Mouse (Mus musculus): ENCODE results near the gene Tnfsf10. TPM values are rescaled to one million over a fixed set of nuclear protein-coding genes. Genes with fewer than 3 reads are reported as not detected.

The Tnfsf10 gene
- total RNA-seq, 2 experiments from 2014 or later: 1.00 to 2.2 TPM

DNA sequence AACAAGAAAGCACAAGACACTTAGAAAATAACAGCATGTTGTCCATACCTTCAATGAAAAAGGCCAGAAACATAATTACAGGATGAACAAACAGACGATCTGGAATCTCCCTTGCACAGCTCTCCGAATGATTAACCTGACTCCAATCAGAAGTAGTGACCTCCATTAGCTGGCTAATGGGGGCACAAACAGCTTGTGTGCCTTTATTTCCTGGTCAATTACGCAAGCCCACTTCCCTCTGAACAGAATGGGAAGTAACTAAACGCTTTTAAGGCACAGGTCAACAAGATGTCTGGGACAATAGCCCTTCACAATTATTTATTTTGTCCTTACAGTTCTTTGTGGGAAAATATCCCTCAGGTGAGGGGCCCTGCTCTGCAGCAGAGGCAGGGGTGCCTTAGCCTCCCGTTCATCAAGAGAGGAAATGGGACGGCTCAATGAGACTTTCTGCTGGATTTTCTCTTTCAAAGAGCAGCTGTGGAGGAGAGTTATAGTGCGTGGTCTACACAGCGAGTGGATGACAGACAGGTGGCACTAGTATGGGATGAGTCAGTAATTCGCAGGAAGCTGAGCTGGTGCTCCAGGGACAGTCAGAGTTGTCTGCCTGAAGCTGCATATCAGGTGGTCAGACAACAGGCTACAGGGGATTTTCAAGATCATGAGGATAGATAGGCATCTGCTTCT is 14.3 kb upstream of the Tnfsf10 start:
- DNase-seq (ENCODE audit: low spot score in 2 of 2): no peak

DNA sequence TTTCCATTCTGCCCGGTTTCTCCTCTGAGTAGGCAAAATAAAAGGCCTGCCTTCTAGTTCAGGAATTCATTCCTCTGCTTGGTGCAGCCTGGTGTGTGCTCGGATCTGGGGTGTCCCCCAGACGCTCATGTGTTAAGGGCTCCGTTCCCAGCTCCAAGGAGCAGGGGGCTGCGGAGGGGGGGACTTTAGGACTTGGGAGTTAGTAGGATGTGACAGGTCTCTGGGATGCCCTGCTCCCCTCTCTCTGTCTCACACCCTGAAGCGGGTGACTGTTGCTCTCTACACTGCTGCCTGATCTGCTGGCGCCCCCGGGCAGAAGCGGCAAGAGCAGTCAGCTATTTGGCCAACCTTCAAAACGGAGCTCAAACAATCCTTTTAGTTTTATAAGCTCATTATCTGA is 10.0 kb upstream of the Tnfsf10 start:
- DNase-seq (ENCODE audit: low spot score in 2 of 2): no peak

DNA sequence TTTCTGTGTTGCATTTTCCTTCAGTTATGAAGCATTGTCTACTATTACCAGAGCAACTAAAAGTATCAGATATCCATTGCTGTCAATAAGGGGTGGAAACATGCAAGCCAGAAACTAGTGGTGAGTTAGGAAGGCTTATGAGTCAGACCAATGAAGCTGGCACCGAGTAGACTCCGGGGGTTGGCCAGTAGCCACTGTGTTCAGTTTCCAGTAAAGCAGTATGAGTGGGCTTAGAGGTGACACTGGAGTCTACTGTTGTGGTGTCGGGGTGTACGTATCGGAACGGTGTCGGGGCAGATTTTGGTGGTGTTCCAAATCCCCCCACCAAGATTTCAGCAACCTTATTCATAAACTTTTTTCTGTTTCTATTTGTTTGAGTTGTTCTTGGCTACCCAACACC is 5.9 kb upstream of the Tnfsf10 start:
- DNase-seq (ENCODE audit: low spot score in 2 of 2): peak; percentile 19 to 30

DNA sequence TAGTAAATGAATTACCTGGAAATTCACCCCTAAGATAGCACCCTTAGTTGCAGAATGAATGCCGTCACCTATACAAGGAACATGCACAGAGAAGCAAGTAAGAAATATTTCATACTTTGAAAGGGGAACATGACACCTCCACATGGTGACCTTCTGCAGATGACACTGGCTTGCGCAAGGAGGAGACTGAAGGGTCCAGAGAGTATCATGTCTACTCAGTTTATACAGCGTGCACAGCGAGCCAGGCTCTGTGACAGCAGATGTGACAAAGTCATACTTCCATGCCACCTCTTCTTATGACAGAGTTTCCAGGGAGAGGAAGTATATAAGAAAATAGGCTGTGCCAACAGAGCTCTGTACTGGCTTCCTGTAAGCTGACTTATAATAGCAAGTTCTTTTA is 5.4 kb upstream of the Tnfsf10 start:
- no peak for DNase-seq (ENCODE audit: low spot score in 2 of 2)

DNA sequence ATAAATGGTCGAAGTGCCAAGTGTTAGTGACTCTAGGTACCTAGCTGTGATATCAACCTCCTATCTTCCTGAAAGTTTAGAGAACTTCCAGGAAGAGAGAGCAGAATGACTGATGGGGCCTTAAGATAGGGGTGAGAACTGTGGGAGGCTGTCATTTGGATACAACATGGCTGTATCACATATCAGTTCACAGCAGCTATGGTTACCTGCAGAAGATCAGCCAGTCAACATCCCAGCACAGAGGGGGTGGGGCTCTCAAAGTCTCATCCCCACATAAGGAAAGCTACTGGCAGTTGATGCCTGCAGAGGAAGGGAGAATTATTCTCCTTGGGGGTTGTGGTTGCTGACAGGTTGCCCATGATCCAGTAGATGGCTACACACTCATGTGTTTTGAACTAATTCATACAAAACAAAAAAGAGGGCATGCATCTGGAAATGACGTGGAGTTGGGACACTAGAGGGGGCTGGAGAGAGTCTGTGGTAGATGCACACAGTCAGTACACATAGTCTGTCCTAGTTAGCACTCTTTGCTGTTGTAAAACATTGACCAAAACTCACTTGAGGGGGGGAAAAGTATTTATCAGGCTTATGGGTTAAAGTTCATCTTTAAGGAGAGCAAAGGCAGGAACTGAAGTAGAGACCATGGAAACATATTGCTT is 2.2 kb upstream of the Tnfsf10 start:
- DNase-seq (ENCODE audit: low spot score in 2 of 2): no peak

DNA sequence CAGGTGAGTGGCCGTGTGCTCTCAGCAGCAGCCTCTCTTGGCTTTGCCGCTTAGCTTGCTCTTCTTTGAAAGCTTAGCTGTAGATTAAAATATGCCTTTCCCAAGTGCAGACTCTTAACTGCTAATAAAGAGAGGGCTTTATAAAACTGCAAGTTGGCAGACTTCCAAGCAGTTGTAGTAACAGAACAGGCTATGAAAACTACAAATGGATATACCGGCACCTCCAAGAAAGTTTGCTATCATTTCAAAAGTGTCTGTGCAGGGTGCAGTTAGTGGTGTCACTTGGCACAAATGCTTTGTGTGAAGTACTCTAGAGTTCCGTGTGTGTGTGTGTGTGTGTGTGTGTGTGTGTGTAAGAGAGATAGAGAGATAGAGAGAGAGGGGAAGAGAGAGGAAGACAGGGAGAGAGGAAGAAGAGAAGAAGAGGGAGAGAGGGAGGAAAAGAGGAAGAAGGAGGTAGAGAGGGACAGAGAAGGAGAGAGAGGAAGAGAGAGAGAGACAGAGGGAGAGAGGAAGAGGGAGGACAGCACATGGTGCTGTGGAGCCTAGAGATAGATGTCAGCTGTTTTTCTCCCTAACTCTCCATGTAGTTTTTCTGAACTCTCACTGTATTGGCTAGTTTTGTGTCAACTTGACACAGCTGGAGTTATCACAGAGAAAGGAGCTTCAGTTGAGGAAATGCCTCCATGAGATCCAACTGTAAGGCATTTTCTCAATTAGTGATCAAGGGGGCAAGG is 628 bp downstream of the Tnfsf10 start:
- DNase-seq (ENCODE audit: low spot score in 2 of 2): no peak

DNA sequence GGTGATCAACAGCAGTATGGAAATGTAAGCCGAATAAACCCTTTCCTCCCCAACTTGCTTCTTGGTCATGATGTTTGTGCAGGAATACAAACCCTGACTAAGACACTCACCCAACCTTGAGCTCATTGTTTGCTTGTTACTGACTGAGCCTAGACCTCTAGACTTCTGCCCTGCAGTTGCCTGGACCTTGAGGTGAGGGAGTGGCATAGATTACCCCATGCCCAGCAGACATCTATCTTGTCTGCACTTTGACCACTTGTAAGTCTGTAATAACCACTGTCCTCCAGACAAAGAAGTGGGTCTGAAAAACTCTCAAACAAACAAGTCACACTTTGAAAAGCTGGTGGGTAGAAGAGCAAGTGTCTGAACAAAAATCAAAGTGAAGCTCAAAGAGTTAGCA is 2.8 kb downstream of the Tnfsf10 start:
- no peak for DNase-seq (ENCODE audit: low spot score in 2 of 2)

DNA sequence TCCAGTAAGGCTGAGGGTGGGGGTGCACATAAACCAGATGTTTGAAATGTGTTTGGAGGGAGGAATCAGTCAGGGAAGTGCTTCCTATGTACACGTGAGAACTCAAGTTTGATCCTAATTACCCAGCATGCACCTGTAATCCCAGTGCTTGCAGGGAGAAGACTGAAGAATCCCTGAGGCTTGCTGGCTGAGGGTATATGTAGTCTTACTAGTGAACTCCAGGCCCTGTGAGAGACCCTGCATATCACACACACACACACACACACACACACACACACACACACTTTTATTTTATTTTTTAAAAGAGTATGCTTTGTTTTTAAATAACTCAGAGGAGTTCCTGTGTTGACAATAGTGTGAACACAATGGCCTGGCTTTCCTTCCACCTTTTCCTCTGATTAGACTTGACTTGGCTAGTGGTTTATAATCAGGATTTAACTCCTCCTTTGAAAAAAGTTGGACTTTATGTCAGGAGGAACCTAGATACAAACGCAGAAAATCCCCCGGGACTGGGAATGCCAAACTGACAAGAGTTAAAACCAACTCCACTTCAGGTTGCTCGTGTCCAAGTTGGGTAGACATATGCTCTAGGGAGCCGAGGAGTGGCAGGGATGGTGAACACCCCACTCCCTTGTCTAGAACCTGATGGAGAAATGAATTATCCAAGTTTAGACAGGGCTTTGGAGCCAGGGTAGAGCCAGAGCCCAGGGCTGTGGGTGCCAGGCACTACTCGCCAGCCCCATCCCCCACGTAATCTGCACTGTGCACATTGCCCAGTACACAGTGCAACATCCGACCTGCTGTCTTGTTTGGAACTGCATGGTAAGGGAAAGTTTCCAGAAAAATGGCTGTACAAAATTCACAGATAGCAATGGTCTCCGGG is 4.0 kb downstream of the Tnfsf10 start:
- DNase-seq (ENCODE audit: low spot score in 2 of 2): no peak

DNA sequence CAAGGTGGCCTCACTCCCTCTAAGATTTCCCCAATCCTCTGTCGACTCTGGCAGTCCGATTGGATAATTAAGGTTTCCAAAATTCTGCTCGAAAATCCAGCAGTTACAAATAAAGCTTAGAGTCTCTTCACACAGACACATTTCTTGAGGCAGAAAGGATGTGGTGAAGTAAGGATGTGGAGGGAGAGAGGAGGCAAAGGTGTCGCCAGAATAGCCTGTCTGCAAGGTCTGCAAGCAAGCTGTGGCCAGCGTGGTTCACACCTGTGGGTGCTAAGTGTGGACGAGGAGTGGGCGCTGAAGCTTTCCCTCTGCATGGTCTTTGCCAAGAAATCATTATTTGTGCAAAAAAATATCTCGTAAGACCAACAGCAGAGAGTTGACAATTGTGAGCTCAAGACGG is 5.8 kb downstream of the Tnfsf10 start:
- DNase-seq (ENCODE audit: low spot score in 2 of 2): no peak

DNA sequence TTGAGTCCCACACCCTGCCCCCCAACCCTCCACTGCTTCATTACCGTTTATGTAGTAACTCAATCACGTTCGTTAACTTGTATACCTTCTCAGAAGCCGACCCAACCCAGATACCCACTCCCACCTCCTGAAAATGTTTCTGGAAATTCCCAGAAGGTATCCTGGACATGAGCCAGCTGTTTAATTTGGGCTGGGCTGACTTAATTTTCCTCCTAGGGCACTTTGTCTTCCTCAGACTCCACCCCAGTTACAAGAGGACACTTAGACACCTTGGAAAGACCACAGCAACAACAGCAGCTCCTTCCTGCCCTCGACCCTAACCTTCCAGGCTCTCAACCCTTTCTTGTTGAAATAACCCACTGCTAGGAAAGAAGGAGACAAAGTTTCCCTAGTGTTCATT is 6.7 kb downstream of the Tnfsf10 start:
- no peak for DNase-seq (ENCODE audit: low spot score in 2 of 2)

DNA sequence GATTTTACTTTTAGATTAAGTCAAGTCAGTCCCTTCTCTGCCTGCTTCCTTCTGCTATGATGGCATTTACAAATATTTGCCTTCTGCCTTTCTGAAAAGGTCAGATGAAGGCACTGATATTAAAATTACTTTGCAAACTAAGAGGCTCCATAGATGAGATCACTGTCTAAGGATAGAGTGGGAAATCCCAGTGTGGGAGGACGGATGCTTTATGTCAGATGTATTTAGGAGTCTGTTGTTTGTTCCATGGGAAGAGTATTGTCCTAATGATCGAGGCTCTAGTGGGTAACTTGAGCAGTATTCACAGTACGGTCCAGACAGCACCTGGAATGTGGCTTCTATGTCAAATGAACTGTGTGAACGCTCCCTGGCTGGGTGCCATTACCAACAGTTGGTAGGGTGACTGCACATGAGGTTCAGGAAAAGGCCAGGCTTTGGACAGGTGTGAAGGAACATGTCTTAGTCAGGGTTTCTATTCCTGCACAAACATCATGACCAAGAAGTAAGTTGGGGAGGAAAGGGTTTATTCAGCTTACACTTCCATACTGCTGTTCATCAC is 9.9 kb downstream of the Tnfsf10 start:
- DNase-seq (ENCODE audit: low spot score in 2 of 2): no peak

DNA sequence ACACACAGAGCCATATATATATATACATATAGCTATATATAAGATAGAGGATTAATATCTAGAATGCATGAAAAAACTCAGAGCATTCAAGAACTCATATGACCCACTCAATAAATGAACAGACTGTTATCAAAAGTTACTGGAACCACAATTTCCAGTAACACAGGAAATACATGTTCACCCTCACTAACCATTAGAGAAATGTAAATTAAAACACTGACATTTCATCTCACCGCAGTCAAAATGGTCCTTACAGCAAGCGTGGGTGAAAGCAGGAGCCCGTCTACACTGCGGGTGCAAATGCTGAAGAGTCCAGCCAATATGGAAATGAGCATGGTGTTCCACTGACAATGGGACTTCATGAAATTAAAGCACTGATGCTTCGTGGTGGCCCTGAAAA is 13.9 kb downstream of the Tnfsf10 start:
- DNase-seq (ENCODE audit: low spot score in 2 of 2): no peak

DNA sequence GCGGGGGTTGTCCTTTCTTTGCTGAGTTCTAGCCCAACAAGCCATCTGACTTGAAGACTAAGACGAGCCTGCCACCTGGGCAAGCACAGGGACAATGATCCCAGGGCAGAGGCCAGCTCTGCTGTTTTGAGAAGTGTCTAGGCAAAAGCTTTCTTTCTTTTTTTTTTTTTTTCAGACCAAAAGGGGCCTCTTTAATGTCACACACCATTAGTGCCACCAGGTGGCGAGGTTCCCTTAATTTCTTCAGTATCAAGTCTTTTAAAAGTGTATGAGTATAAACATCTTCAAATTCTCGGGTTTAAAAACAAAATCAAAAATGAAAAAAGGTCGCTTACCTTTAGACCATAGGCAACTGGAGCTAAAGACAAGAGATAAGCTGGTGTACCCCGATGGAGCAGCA is 21.6 kb downstream of the Tnfsf10 start:
- peak; percentile 13 to 29 for DNase-seq (ENCODE audit: low spot score in 2 of 2)

DNA sequence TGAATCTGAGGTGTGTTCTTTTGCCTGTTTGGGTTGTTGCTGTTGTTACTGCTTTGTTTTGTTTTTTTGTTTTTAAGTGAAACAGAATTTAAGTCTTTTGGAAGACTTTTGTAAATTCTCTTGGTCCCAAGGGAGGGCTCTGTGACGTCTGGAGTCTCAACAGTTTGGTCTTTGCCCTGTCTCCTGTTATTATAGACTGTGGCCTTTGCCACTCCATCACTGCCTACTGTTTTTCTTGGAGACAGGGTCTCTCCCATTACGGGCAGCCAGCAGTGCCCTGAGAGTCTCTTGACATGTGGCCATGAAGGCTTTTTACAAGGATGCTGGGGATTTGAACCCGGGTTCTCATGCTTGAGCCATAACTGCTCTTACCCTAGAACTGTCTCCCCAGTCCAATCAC is 22.1 kb downstream of the Tnfsf10 start:
- no peak for DNase-seq (ENCODE audit: low spot score in 2 of 2)

DNA sequence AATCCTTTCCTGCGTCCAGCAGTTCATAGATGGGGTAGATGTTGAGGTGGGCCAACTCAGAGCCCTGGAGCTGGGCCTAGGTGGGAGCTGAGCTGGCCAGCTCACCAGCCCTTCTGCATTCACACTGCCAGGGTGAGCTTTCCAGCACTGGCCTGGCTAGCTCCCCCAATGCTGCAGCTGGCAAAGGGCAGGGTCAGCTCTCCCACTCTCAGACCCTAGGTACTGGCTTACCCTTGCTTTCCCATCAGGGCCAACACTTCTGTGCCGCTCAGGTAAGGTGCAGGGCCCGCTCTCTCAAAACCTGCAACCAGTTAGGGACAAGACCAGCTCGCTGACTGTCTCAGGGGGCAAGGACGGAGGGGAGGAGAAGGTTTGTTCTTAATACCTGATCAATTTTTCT is 23.9 kb downstream of the Tnfsf10 start:
- no peak for DNase-seq (ENCODE audit: low spot score in 2 of 2)

DNA sequence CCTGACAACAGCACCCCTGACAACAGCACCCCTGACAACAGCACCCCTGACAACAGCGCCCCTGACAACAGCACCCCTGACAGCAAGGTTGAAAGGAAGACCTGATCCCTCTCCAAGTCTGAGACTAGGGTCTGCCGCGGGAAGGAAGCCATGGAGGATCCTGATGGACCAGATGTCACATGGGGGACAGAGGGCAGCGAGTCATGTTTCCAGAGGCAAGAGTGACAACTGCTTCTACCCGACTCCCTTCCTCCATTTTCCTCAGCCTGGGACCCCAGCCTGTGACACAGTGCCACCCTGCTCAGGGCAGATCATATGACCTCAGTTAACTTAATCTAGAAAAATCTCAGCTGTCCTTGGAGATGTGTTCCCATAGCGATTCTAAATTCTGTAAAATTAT is 25.6 kb downstream of the Tnfsf10 start:
- DNase-seq (ENCODE audit: low spot score in 2 of 2): no peak

DNA sequence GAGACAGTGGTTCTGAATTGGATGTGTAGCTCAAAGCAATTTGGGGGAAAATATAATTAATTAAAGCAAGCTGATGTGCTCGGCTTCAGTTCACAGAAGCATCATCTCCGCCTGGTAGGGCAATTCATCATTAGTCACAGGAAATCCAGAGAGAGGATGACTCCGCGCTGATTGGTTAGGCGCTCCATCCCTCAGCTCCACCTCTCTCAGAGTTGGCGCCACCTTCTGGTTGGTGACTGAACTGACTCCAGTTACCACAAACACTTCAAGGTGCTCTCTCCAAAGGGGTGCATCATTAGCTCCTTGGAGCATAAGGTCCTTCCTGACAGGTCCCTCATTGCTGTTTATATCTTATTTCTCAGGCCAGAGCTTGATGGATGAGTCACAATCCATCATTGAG is 28.7 kb downstream of the Tnfsf10 start:
- DNase-seq (ENCODE audit: low spot score in 2 of 2): peak in 1 of 2 experiments; percentile 23

DNA sequence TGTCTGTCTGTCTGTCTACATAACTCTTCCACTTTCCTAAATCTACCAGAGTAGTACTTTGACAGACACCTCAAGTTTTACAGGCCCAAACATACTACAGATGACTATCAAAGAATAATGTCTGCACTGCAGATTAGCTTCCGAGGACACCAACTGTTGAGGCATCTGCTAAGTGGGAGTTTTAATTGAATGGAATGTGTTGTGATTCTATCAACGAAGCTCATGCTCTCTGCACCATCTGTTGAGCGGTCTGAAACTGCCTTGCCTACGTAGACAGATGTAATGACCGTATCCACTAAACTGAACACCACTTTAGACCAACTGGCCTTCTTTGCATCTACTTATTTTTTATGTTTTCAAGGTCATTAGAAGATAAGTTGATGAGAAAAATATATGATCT is 31.6 kb downstream of the Tnfsf10 start:
- peak in 1 of 2 experiments; percentile 20 for DNase-seq (ENCODE audit: low spot score in 2 of 2)

DNA sequence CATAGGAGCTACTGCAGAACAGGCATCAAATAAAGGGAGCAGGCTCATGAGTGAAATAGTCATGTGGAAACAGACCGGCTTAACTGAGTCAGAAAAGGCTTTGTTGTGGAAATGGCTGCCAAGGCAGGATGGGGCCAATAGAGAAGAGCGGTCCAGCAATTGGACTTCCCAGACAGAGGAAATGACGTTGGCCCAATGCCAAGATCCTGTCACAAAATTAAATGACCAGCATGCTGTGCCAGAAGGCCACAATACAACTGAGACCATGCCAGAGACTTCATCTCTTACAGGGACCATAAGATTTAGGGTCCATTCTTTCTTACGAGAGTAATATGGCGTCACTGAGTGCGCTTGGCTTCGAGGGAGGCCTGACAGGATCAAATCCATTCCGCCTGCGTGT is 34.3 kb downstream of the Tnfsf10 start:
- no peak for DNase-seq (ENCODE audit: low spot score in 2 of 2)

DNA sequence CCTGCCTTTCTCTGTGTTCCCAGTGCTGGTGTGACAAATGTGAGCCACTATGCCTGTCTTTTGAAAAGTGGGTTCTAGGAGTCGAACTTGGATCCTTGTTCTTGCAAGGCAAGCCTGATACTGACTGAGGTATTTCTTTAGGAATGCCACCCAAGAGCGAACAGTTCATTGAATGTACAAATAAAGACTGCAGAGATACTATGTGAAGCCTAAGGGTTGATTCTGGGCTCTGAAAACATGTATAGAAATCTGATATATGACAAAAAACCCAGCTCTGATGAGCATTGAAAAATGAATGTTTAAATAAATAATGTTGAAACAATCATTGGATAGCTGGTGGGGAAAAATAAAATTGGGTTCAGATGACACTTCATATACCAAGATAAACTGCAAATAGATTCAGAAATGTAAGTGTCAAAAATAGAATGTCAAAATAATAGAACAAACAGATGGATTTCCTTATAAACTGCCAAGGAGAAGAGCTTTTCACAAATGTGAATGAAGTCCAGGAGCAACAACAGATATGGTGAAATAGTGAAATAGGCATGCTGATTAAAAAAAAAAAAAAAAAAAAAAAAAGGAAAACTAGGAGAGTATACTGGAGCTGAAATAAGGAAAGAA is 42.4 kb downstream of the Tnfsf10 start:
- no peak for DNase-seq (ENCODE audit: low spot score in 2 of 2)

DNA sequence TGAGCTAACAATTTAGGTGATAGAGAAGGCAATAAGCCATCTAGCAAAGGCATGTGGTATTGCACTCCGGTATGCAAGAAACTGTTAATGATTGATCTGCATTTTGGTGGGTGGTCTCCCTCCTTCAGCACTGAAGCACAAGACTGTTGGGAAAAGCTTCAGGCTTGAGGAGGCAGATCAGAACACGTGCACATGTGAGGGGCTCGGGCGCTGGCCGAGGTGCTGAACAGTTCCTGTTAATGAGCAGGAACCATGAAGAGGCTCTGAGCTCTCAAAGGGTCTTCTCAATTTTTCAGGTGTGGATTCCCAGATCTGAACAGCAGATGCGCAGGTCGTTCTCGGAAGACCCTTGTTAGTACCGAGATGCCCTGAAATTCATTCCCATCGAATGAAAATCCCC is 53.3 kb downstream of the Tnfsf10 start:
- no peak for DNase-seq (ENCODE audit: low spot score in 2 of 2)
